Mouse (Mus musculus): Measurements from ENCODE around the gene Tcf25.

The Tcf25 gene

DNA sequence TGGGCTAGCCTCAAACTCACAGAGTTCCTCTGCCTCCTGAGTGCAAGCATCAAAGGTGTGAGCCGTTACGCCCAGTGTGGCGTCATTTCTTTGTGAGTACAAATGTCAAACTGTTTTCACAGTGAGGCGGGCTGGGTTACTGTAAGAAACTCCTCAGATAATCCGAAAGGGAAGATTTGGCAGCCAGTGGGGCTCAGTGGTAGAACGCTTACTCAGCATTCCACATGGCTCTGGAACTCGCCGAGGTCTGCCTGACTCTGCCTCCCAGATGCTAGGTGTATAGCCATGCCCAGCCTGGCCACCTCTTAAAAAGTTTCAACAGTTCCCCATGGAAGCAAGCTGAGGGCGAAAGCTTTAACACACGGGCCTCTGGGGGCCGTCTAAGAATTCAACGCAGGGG, 21.4 kb upstream of the Tcf25 start:
- DNase-seq (ENCODE audit: low read depth), result no peak

DNA sequence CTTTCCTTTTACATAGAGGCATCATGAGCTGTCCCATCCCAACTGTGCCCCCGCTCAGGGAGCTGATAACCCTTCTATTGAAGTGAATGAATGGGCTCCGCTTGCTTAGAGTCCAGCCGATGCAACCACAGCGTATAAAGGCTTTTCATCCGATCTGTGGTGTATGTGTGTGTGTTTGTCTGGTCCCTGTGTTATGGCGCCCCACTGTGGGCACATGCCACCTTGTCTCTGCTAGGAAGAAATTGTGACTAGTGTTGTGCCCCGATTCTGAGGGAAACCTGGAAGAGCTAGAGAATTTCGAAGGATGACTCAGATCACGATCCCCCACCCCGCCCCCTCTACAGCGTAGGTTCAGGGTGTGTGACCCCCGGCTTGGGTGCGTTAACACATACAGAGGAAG, 20.8 kb upstream of the Tcf25 start:
- no peak for DNase-seq (ENCODE audit: low read depth)

DNA sequence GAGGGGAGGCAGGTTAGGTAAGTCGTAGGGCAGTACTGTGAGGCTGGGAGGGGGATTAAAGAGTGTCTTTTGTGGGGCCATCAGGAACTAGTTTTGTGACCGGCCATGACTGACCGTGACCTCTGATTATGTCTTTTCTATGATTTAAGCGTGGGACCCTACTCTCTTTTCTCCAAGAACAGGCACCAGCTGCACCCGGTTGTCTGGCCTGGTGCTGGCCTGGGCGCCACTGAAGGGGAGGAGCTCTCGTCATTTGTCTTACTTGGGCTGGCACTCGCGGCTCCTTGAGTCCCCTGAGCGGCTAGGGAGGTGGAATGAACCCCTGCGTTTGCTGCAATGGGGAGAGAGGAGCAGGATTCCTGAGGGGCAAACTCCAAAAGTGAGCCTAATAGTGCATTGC, 20.3 kb upstream of the Tcf25 start:
- no peak for DNase-seq (ENCODE audit: low read depth)

DNA sequence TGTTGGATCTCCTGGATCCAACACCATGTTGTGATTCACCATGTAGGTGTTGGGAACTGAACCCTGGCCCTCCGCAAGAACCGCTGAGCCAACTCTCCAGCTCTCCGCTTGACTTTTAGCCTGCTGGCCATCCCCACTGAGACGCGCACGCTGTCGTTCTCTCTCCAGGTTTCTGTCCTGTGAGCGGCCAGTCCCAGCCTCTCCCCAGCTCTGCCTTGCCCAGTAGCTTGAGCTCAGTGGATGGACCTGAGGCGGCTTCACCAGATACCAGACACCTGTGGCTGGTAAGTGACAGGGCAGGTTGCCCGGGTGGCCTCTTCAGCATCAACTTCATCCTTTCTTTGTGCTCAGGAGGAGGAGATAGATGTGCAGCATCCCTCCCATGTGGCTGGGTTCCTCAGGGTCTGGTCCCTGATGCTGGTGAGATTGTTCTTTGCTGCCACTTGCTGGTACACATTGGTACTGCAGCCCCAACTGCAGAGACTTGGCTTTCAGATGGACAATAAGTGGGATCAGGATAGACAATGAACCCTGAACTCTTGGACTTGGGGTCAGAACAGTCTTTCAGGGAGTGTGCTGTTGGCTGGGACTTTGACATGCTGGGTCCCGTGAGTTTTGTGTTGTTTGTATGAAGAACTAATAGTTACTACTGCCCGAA, 12.3 kb upstream of the Tcf25 start:
- DNase-seq (ENCODE audit: low read depth), result peak; percentile 86

DNA sequence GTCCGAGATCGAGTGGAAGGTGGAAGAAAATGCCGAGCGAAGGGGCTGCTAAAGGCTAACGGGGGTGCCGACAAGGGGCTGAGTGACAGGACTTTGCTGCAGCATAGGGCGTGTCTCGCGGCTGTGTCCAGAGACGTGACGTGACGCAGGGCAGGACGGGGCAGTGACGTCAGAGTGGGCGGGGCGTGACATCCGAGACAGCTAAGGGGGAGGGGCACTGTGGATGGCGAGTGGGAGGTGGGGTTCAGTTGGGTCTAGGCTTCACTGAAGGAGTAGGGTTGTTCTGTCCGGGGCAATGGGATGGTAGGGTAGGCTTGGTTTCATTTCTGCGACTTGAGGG, 656 bp downstream of the Tcf25 start:
- peak; percentile 95 for DNase-seq (ENCODE audit: low read depth)

DNA sequence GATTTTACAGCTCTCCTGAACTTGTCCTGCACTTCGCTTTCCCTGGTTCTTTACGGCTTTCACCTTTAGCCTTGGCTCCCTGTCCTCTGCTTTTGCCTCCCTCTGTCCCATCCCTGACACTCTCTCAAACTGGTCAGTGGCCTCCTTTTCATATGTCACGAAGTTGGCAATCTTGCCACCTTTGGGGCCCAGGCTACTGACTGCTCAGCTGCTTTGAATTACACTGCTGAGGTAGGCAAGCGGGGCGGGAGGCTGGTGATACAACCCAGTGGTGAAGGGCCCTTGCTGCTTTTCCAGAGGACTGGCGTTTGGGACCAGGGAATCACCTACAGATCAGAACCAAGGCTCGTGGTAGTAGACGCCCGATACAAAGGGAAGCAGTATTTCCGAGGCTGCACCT, 2.1 kb downstream of the Tcf25 start:
- DNase-seq (ENCODE audit: low read depth), result peak; percentile 12

DNA sequence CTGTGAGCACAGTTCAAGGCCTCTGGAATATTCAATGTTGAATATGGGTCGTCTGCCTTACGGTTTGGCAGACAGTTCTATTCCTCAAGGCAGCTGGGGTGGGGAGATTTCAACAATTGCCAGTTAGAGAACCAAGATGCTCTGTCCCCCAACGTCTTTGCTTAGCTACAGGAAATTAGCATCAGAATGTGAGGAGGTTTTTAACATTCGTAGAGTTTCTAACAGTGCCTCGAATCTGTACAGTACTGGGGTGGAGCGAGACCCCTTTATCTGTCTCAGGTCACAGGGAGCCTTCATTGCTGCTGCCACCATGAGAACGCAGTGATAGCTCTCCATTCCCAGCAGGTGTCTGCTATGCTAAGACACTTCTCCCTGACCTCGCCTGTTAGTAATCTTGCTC, 2.6 kb downstream of the Tcf25 start:
- no peak for DNase-seq (ENCODE audit: low read depth)

DNA sequence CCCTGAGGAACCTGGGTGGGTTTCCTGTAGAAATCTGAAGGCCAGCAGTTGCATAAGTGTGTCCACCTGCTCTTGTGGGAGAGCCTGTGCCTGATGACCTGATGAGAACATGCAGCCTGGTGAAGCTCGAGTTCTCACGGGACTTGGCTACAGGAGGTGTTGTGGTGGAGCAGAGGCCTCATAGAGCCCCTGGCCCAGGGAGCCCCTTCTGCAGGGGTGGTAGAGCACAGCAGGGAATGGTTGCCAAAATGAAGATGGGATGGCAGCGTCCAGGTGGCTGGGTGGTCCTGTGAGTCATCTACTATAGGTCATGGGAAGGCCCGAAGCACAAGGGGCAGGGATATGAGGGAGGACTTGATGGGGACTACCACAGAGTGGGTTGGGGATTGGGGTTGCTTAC, 8.2 kb downstream of the Tcf25 start:
- no peak for DNase-seq (ENCODE audit: low read depth)

DNA sequence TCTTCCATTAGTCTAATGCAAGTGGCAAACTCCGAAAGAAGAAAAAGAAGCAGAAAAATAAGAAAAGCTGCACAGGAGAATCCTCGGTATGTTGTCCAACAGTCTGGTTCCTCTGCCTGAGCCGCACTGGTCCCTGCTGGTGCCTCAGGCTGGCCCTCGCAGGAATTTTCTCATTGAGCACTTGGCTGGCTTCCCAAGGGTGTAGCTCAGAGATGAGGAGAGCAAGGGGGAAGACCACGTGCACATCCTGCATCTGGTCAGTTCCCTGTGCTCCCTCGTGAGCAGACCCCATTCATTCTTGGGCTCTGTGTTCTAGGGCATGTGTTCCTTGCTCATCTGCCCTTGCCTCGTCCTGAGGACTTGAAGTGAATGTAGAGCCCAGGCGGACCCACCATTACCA, 9.0 kb downstream of the Tcf25 start:
- DNase-seq (ENCODE audit: low read depth), result no peak

DNA sequence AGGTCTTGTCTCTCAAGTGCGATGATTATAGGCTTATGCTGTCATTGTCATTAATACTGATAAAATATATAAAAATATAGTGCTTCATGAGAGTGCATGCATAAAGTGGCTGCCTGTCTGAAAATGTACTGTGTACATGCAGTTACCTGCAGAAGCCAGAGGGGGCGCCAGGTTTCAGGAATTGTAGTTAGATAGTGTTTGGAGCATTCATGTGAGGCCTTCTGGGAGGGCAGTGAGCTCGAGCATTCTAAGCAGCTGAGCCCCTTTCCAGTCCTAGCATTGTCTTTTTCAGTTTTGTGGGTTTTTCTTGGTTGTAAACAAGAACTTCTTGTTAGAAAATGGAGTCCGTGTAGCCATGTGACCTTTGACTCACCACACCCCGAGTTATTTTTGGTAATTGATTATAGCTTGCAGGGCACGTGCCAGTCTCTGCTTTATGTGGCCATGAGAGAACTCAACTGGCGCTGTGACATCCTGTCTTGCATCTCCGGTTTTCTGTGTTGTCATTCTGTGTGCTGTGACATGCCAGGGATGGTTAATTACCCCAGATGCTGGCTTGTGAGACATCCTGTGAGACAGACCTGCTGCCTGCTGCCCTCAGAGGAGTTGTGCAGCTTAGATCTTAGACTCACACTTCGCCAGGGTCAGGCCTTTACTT, 11.5 kb downstream of the Tcf25 start:
- DNase-seq (ENCODE audit: low read depth), result peak; percentile 87

DNA sequence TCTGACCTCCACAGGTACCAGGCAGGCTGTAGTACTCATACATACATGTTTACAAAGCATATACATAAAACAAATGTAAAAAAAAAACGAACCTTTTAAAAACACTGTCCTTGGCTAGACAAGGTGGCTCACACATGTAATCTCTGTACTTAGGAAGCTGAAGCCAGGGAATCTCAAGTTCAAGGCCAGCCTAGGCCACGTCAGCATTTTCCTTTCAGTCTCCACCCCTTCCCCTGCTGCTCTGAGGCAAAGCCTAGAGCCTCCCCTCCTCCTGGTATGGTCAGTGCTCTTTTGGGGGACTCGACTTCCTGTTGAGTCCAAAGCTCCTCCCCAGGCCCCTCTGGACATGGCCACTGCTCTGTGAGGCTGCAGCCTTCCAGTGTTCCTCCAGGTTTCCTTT, 13.5 kb downstream of the Tcf25 start:
- DNase-seq (ENCODE audit: low read depth), result no peak

DNA sequence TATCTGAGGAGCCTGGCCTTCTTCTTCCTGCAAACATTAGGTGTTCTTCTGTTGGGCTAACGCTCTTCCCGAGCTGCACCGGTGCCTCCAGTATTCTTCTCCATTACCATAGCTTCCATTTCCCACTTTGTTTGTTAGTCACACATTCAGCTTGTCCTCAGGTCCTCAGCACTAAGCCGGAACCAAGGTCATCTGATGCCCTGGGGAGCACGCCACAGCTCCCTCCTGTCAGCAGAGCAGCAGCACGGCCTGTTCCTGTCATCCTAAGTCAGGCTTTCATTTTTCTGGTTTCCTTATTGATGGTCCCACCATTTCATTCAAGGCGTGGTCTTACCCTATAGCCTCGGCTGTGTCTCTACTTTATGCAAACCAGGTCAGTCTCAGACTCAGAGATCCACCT, 14.2 kb downstream of the Tcf25 start:
- no peak for DNase-seq (ENCODE audit: low read depth)

DNA sequence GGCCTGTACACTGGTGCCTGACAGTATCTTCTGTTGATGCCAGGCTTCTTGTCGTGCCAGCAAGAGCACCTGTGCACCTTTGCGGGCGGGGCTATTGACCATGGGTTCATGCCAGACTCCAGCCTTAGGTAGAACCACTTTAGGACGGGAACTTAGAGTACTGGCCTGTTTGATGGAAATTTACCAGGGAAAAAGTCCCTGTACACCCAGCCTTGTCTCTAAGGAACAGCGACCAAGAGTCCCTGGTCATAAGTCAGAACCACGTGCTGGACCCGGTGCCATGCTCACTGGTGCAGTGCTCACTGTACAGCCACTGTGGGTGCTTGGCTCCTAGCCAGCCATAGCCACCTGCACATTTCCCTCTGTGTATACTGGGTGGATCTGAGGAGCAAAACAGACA, 15.5 kb downstream of the Tcf25 start:
- DNase-seq (ENCODE audit: low read depth), result no peak

DNA sequence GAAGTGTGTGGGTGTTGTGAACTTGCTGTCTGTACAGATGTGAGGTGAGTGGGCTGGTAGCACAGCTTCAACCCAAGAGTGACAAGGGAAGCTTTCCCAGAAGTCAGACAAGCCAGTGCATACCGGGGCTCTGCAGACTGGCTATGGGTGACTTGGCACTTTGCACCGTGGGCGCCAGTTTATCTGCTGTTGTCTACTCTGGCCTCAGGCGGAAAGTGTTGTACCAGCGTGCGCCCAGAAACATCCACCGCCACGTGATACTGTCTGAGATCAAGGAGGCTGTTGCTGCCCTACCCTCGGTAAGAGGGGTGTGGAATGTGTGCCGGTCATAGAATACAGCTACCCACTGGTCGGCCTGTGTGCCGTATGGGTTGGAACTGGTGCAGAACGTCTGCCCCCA, 24.8 kb downstream of the Tcf25 start:
- DNase-seq (ENCODE audit: low read depth), result no peak

DNA sequence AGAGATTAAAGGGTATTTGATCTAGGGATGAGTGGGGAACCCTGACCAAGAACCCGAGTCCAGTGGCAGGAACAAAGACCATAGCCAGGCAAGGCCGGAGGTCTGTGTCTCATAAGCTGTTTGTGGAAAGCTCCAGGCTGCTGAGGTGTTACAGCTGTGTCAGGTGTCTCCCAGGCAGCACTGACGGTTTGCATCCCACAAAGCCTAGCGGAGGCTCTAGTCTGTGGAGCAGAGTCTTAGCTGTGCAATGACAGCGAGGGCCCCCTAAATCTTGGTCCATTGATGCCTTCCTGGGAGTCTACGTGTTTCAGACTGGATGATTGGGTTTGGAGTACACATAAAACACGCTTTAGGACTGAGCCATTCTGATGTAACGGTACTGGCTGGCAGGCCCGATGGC, 28.4 kb downstream of the Tcf25 start:
- DNase-seq (ENCODE audit: low read depth), result no peak

DNA sequence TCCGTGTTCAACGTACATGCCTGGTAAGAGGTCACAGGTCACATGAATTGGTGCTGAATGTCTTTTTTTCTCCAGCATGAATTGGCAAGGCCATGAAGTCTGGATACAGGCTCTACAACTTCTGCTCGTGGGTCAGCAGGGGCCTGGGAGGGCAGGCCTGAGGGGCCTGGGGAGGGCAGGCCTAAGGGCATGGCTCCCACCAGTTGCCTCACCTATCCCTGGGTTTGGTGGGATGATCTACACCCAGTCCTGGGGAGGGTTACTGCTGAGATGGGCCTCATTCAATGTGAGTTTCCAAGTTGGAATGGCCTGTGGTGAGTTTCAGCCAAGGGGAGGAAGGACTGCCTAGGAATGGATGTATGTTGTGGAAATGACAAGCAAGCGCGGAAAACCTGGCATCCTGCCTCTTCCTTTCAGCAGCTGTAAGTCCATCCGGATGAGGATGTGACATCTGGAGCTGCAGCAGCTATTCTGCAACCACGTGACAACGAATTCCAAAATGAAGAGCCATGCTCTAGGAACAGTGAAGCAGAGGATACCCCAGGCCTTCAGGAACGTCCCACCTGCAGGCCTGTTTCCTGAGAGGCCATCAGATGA, 29.3 kb downstream of the Tcf25 start:
- no peak for DNase-seq (ENCODE audit: low read depth)

DNA sequence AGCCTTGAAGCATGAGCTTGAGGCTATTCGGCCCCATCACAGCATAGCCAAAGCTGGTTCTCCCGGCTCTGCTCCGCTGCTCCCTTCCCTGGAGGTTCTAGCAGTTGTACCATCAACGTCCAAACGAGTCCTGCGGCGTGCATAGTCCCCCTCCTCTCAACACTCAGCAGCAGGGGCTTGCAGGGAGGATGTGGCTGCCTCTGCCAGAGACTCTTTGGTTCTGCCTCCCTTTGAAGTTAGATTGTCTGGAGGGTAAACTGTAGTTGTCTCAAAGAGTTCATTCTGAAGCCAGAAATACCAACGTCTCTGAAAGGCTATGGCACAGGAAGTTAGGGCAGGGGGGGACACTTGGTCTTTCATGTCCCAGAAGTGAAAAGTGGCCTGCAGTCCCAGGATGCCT, 31.0 kb downstream of the Tcf25 start:
- peak; percentile 81 for DNase-seq (ENCODE audit: low read depth)

DNA sequence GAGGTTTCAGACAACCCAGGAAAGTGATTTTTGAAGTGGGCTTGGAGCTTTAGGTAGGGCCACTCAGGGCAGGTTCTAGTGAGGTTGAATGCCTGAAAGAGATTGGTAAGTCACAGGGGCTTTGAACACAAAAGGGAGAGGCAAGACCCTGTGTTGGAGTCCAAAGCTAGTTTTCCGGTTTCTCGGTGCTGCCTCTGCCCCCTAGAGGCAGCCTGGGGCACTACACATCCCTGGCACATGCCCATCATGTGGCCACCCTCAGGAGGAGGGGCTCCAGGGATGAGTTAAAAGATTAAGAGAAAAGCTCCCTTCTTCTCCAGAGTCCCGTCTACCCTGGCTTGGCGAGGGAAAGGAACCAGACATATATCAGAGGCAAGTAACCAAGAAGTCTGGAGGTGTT, 33.2 kb downstream of the Tcf25 start, which contains the start of gene Mc1r:
Mc1r (plus strand) TSS at position 322 of the 400 bp plus-strand sequence.
- peak; percentile 86 for DNase-seq (ENCODE audit: low read depth)

DNA sequence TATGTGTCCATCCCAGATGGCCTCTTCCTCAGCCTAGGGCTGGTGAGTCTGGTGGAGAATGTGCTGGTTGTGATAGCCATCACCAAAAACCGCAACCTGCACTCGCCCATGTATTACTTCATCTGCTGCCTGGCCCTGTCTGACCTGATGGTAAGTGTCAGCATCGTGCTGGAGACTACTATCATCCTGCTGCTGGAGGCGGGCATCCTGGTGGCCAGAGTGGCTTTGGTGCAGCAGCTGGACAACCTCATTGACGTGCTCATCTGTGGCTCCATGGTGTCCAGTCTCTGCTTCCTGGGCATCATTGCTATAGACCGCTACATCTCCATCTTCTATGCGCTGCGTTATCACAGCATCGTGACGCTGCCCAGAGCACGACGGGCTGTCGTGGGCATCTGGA, 34.1 kb downstream of the Tcf25 start:
- DNase-seq (ENCODE audit: low read depth), result no peak

DNA sequence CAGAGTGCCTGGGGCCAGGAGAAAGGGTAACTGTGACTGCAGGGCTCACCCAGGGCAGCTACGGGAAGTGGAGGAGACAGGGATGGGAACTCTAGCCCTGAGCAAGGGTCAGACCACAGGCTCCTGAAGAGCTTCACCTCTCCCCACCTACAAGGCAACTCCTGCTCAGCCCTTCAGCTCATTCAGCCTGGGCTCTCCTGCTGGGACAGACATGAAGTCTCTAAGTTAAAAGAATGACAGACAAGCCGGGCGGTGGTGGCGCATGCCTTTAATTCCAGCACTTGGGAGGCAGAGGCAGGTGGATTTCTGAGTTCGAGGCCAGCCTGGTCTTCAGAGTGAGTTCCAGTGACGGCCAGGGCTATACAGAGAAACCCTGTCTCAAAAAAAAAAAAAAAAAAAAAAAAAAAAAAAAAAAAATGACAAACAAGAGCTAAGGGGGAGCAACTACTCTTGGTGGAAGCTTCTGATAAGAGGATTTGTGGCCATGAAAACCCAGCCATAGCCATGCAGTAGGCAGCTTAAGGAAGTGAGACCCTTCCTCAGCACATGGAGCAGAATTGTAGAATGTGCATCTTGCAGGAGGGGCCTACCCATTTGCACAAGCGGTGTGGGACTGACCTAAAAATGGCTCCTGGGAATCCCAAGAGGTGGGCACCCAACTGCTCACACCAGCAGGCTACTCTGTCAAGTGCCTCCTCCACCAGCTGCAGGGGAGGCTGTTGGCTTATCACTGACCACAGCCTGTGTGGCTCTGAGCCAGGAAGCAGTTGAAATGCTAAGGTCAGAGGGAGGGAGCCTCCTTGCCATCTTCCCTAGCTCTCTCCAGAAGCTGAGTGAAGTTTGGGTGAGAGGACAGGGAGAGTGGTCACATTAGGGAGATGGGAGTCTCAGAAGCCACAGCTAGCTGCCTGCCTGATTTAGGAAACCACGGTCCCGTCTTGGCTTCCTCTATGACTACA, 35.3 kb downstream of the Tcf25 start:
- peak; percentile 36 for DNase-seq (ENCODE audit: low read depth)

DNA sequence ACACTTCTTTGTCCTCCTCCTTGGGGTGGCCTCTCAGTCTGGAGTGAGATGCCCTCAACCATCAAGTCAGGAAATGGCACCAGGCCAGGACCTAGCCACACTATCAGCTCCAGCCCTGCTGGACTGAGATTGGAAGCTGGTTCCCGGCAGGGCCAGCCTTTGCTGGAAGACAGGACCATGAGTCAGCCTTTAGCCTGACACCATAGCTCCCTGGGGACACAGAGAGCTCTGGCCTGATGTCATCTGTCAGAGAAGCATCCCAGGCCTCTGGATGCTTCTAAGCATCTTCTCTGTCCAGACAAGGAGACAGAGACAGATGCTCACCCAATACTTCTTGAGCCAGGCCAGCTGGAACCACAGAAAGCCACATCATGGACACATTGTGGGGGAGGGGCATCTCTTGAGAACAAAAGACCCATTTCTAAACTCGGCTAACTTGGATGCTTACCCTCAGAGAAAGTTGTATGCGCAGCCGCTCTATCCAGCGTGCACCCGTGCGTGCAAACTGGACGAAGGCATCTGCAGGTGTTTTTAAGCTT, 36.6 kb downstream of the Tcf25 start:
- no peak for DNase-seq (ENCODE audit: low read depth)

DNA sequence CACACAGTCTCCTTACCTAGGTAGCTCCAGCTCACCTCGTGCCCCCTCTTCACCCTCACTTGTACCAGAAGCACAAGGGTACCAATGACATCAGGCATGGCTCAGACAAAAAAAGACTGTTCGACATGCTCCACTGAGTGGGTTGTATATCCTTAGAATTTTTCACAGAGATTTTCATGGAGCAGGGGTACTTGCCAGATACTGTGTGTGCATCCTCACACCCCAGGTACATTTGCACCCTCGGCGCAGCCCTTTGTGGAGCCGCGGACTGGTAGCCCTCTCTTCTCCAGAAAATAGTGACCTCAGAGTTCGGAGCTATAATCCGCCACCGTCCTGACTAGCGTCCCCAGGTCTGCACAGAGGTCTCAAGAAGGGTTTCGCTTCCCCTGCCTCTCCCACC, 37.2 kb downstream of the Tcf25 start:
- no peak for DNase-seq (ENCODE audit: low read depth)
